Mouse (Mus musculus) activated CD4-positive, CD25-positive, alpha-beta regulatory T cell, adult 4 months (primary cell): ENCODE measurements around the gene H2al1a. TPM values are rescaled to one million over a fixed set of nuclear protein-coding genes. Genes with fewer than 3 reads are reported as not detected.

ENCODE experiments used
- ATAC-seq: one replicate; pipeline ENCODE4 v1.8.0; 2017
- polyA plus RNA-seq, 2 experiments: library from polyadenylated mRNA; unstranded; fragments of 100-300 nt; shearing (Covaris generic); gene quantifications; one replicate each; pipeline ENCODE4 v1.2.1; 2017

H2al1a gene
- polyA plus RNA-seq, 2 experiments from 2014 or later, result not detected

DNA sequence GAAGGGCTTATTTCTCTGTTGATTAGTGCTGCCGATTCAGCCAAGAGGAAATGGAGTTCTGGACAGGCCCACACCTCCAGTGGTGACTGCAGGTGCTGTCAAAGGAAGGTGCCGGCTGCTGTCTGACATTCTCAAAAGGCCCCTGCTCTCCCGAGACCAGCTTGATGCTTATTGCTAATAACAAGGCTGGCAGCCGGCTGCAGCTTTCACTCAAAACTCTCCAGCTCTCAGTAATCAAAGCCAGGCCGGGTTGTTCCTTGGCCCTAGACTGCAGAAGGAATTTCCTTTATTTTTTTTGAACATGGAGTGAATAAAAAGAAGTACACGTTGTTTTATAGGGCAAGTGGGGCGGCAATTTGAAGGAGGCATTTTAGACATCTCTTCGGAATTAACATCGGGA lies 46.7 kb downstream of the H2al1a start:
- no peak for ATAC-seq

DNA sequence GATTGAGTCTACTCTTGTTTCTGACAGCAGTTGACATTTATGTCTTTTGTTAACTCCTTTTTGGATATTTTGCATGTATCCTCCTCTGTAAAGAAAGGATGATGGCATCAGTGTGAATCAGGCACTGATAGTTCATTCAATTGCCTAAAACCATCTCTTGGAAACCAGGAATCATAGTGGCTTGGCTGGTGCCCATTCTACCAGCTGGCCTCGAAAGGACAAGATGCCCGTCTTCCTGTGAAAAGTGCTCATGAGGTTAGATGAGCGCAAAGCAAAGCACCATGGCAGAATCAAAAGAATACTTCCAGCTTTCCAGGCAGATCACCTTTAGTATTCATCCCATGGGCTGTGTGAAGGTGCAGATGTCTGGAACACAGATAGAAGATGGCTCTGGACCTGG lies 47.7 kb downstream of the H2al1a start:
- ATAC-seq, result no peak

Other genes starting within 250 kb of the H2al1a start
- gene H2al1b, start 3.2 kb downstream of the H2al1a start, polyA plus RNA-seq, result not detected
- gene H2al1c, start 6.4 kb downstream of the H2al1a start, polyA plus RNA-seq, result not detected
- not detected for gene H2al1d, start 9.6 kb downstream of the H2al1a start, polyA plus RNA-seq
- gene H2al1e, start 12.7 kb downstream of the H2al1a start, polyA plus RNA-seq, result not detected
- not detected for gene H2al1f, start 15.9 kb downstream of the H2al1a start, polyA plus RNA-seq
- not detected for gene H2al1g, start 19.0 kb downstream of the H2al1a start, polyA plus RNA-seq
- gene H2al1h, start 22.2 kb downstream of the H2al1a start, polyA plus RNA-seq, result not detected
- not detected for gene H2al1i, start 25.4 kb downstream of the H2al1a start, polyA plus RNA-seq
- not detected for gene H2al1j, start 28.6 kb downstream of the H2al1a start, polyA plus RNA-seq